Mouse (Mus musculus) hindbrain, embryonic 15.5 days (tissue): Measurements from ENCODE around the gene Commd4. TPM values are rescaled to one million over a fixed set of nuclear protein-coding genes. Genes with fewer than 3 reads are reported as not detected.

ENCODE experiments used
- ATAC-seq: fragments of 200-750 bp; cut with Nextera tagmentation; 2 replicates; pipeline ENCODE4 v1.8.0; 2017; ENCODE audit warnings: low read depth, moderate number of reproducible peaks, moderate TSS enrichment; ENCODE audit not compliant: low FRiP score
- H3K27ac ChIP-seq: fragments of 300-500 bp; sonication (generic); replicated peaks from 2 replicates; pipeline ENCODE4 v1.5.1; 2015; ENCODE audit warnings: mild to moderate bottlenecking, inconsistent platforms
- H3K27me3 ChIP-seq: fragments of 300-500 bp; sonication (generic); 2 replicates; pipeline ENCODE4 v1.6.1; 2015; ENCODE audit warnings: control low read depth, inconsistent platforms
- H3K36me3 ChIP-seq: fragments of 300-500 bp; sonication (generic); 2 replicates; pipeline ENCODE4 v1.6.1; 2015; ENCODE audit warnings: control low read depth, inconsistent platforms
- H3K4me1 ChIP-seq: fragments of 300-500 bp; sonication (generic); replicated peaks from 2 replicates; pipeline ENCODE4 v1.6.1; 2015; ENCODE audit warnings: control low read depth, inconsistent platforms
- H3K4me2 ChIP-seq: fragments of 300-500 bp; sonication (generic); 2 replicates; pipeline ENCODE4 v1.6.1; 2015; ENCODE audit warnings: moderate library complexity, mild to moderate bottlenecking, inconsistent platforms
- H3K4me3 ChIP-seq: fragments of 300-500 bp; sonication (generic); 2 replicates; pipeline ENCODE4 v1.5.1; 2015; ENCODE audit warnings: mild to moderate bottlenecking, inconsistent platforms
- H3K9ac ChIP-seq: fragments of 300-500 bp; sonication (generic); 2 replicates; pipeline ENCODE4 v1.6.1; 2015; ENCODE audit warnings: inconsistent platforms
- H3K9me3 ChIP-seq: fragments of 300-500 bp; sonication (generic); 2 replicates; pipeline ENCODE4 v1.6.1; 2016; ENCODE audit warnings: control low read depth, inconsistent platforms
- WGBS: fragments of 180-500 bp; shearing (Covaris S2); methylation state at CpG from one replicate; pipeline ENCODE4 v1.1.7; 2015; 5-methylcytosine and 5-hydroxymethylcytosine counted together
- polyA plus RNA-seq: library from polyadenylated mRNA; unstranded; fragments of >200 nt; fragmentation: Nextera tagmentation; extraction: Ambion mirVana; gene quantifications from 2 replicates; pipeline ENCODE4 v1.2.1, GENCODE M21; 2015

The Commd4 gene
- polyA plus RNA-seq, 1 experiment from 2014 or later: 192 TPM

GRCm38 (mm10) chr9:57156383-57156782 lies 1.7 kb downstream of the Commd4 start:
- H3K4me3 ChIP-seq: no peak overlapping the region
- no peaks in the 10 kb centered on the region for H3K27me3 ChIP-seq
- H3K9me3 ChIP-seq: no peaks in the 10 kb centered on the region
- peaks cover 28% of the 10 kb centered on the region for H3K4me1 ChIP-seq
- H3K9ac ChIP-seq: no peak overlapping the region
- peaks cover 7% of the 10 kb centered on the region; the same call in 1 of the 2 replicates for H3K36me3 ChIP-seq
- 93% methylated on average over 7 of the region's 7 CpGs for WGBS
- no peak for ATAC-seq
- H3K27ac ChIP-seq: no peak overlapping the region
- no peak overlapping the region for H3K4me2 ChIP-seq

- WGBS: 50% methylated on average over 6 of the region's 6 CpGs
- H3K9me3 ChIP-seq: no peaks in the 10 kb centered on the region
- no peaks in the 10 kb centered on the region for H3K27me3 ChIP-seq
- peaks cover 31% of the 10 kb centered on the region for H3K4me1 ChIP-seq
- ATAC-seq: no peak
- no peak overlapping the region for H3K4me3 ChIP-seq
- H3K36me3 ChIP-seq: peaks cover 7% of the 10 kb centered on the region; the same call in 1 of the 2 replicates
- H3K4me2 ChIP-seq: no peak overlapping the region
- H3K27ac ChIP-seq: no peak overlapping the region
- no peak overlapping the region for H3K9ac ChIP-seq
Measured at GRCm38 (mm10) chr9:57152331-57152730, 5.8 kb downstream of the Commd4 start.

- H3K4me3 ChIP-seq: no peak overlapping the region
- peaks cover 23% of the 10 kb centered on the region for H3K4me1 ChIP-seq
- no peak for ATAC-seq
- H3K9me3 ChIP-seq: no peaks in the 10 kb centered on the region
- peaks cover 7% of the 10 kb centered on the region; the same call in 1 of the 2 replicates for H3K36me3 ChIP-seq
- 93% methylated on average over 5 of the region's 5 CpGs for WGBS
- H3K9ac ChIP-seq: no peak overlapping the region
- H3K4me2 ChIP-seq: no peak overlapping the region
- no peak overlapping the region for H3K27ac ChIP-seq
- H3K27me3 ChIP-seq: no peaks in the 10 kb centered on the region
Measured at GRCm38 (mm10) chr9:57150192-57150591, 7.9 kb downstream of the Commd4 start.

GRCm38 (mm10) chr9:57149021-57149420 lies 9.1 kb downstream of the Commd4 start:
- peaks cover 23% of the 10 kb centered on the region for H3K4me1 ChIP-seq
- H3K27me3 ChIP-seq: no peaks in the 10 kb centered on the region
- WGBS: 63% methylated on average over 6 of the region's 6 CpGs
- peak overlapping the region; percentile 66 for H3K9ac ChIP-seq
- H3K4me3 ChIP-seq: peak overlapping the region; percentile 52
- H3K9me3 ChIP-seq: no peaks in the 10 kb centered on the region
- H3K36me3 ChIP-seq: no peaks in the 10 kb centered on the region; the same call in 1 of the 2 replicates
- peak overlapping the region; percentile 87 for H3K4me2 ChIP-seq
- ATAC-seq: no peak
- H3K27ac ChIP-seq: peak overlapping the region; percentile 83

- Histone ChIP-seq H3K27me3 (no peaks in the 10 kb centered on the region), H3K4me2 (peak within 1 kb of the TSS; percentile 87), H3K9ac (peak within 1 kb of the TSS; percentile 66), H3K27ac (peak within 1 kb of the TSS; percentile 83), H3K36me3 (0 out of 2 replicates have a peak, but pooled peaks cover under 1% of the 10 kb centered on the region), H3K9me3 (no peaks in the 10 kb centered on the region), H3K4me3 (peak within 1 kb of the TSS; percentile 52), H3K4me1 (peaks cover 23% of the 10 kb centered on the region)
- WGBS: 2% methylated on average over 27 of the region's 27 CpGs
- ATAC-seq: peak; percentile 96
Measured at GRCm38 (mm10) chr9:57148144-57148878, 9.8 kb downstream of the Commd4 start, which contains the start of gene Neil1. Gene Neil1 (minus strand): TSS chr9:57148305.

- 8% methylated on average over 19 of the region's 19 CpGs for WGBS
Measured at GRCm38 (mm10) chr9:57147205-57148143, 10.7 kb downstream of the Commd4 start.

GRCm38 (mm10) chr9:57146451-57147066 lies 11.6 kb downstream of the Commd4 start:
- 84% methylated on average over 17 of the region's 17 CpGs for WGBS
- H3K4me1 ChIP-seq: peaks cover 23% of the 10 kb centered on the region
- no peaks in the 10 kb centered on the region for H3K27me3 ChIP-seq
- peak overlapping the region; percentile 52; the same call in 1 of the 2 replicates for H3K4me3 ChIP-seq
- ATAC-seq: no peak
- H3K4me2 ChIP-seq: peak overlapping the region; percentile 87
- peaks cover 7% of the 10 kb centered on the region; the same call in 1 of the 2 replicates for H3K36me3 ChIP-seq
- H3K27ac ChIP-seq: peak overlapping the region; percentile 83
- no peaks in the 10 kb centered on the region for H3K9me3 ChIP-seq
- peak overlapping the region; percentile 66; the same call in 1 of the 2 replicates for H3K9ac ChIP-seq

More at GRCm38 (mm10) chr9:57147205-57148143, 10.7 kb downstream of the Commd4 start:
- H3K4me2 ChIP-seq: peak overlapping the region; percentile 87
- peaks cover 23% of the 10 kb centered on the region for H3K4me1 ChIP-seq
- H3K9me3 ChIP-seq: no peaks in the 10 kb centered on the region
- H3K9ac ChIP-seq: peak overlapping the region; percentile 66
- H3K27ac ChIP-seq: peak overlapping the region; percentile 83
- H3K27me3 ChIP-seq: no peaks in the 10 kb centered on the region
- H3K36me3 ChIP-seq: 0 out of 2 replicates have a peak, but pooled peaks cover 7% of the 10 kb centered on the region
- ATAC-seq: peak; percentile 40
- peak overlapping the region; percentile 52 for H3K4me3 ChIP-seq

- no peak overlapping the region for H3K4me2 ChIP-seq
- no peak overlapping the region for H3K9ac ChIP-seq
- no peak for ATAC-seq
- no peak overlapping the region for H3K27ac ChIP-seq
- no peaks in the 10 kb centered on the region for H3K9me3 ChIP-seq
- WGBS: 93% methylated on average over 8 of the region's 8 CpGs
- peaks cover 23% of the 10 kb centered on the region for H3K4me1 ChIP-seq
- peaks cover 18% of the 10 kb centered on the region for H3K36me3 ChIP-seq
- no peaks in the 10 kb centered on the region for H3K27me3 ChIP-seq
- H3K4me3 ChIP-seq: no peak overlapping the region
Measured at GRCm38 (mm10) chr9:57144830-57145229, 13.3 kb downstream of the Commd4 start.

GRCm38 (mm10) chr9:57143212-57143611 lies 14.9 kb downstream of the Commd4 start:
- peaks cover 13% of the 10 kb centered on the region for H3K4me1 ChIP-seq
- no peak overlapping the region for H3K4me2 ChIP-seq
- no peak overlapping the region for H3K9ac ChIP-seq
- H3K27me3 ChIP-seq: no peaks in the 10 kb centered on the region
- no peak for ATAC-seq
- H3K4me3 ChIP-seq: no peak overlapping the region
- no peak overlapping the region for H3K27ac ChIP-seq
- peaks cover 18% of the 10 kb centered on the region for H3K36me3 ChIP-seq
- 88% methylated on average over 11 of the region's 11 CpGs for WGBS
- no peaks in the 10 kb centered on the region for H3K9me3 ChIP-seq

- 92% methylated on average over 17 of the region's 17 CpGs for WGBS
- Histone ChIP-seq H3K9ac (no peak overlapping the region), H3K27me3 (no peaks in the 10 kb centered on the region), H3K4me2 (no peak overlapping the region), H3K4me1 (peaks cover 4% of the 10 kb centered on the region), H3K9me3 (no peaks in the 10 kb centered on the region), H3K4me3 (no peak overlapping the region), H3K36me3 (peaks cover 28% of the 10 kb centered on the region), H3K27ac (no peak overlapping the region)
- ATAC-seq: no peak
Measured at GRCm38 (mm10) chr9:57141417-57142353, 16.4 kb downstream of the Commd4 start.

- H3K9ac ChIP-seq: no peak overlapping the region
- H3K4me1 ChIP-seq: no peaks in the 10 kb centered on the region
- H3K36me3 ChIP-seq: peaks cover 36% of the 10 kb centered on the region
- H3K27ac ChIP-seq: no peak overlapping the region
- WGBS: 90% methylated on average over 5 of the region's 5 CpGs
- no peak overlapping the region for H3K4me2 ChIP-seq
- H3K9me3 ChIP-seq: no peaks in the 10 kb centered on the region
- H3K4me3 ChIP-seq: no peak overlapping the region
- ATAC-seq: no peak
- no peaks in the 10 kb centered on the region for H3K27me3 ChIP-seq
Measured at GRCm38 (mm10) chr9:57139571-57139970, 18.6 kb downstream of the Commd4 start.
